Mouse (Mus musculus) spleen, postnatal 10 days (tissue): Measurements from ENCODE around the gene Lcmt1.

Experiments
- DNase-seq, 2 experiments: peaks; one replicate each; pipeline ENCODE4 v3.0.0; 2021 to 2022; ENCODE audit warnings: low spot score in 2 of 2

The Lcmt1 gene

GRCm38 (mm10) chr7:123398828-123399227 is 29.2 kb downstream of the Lcmt1 start:
- DNase-seq, result peak; percentile 10 to 35

DNA sequence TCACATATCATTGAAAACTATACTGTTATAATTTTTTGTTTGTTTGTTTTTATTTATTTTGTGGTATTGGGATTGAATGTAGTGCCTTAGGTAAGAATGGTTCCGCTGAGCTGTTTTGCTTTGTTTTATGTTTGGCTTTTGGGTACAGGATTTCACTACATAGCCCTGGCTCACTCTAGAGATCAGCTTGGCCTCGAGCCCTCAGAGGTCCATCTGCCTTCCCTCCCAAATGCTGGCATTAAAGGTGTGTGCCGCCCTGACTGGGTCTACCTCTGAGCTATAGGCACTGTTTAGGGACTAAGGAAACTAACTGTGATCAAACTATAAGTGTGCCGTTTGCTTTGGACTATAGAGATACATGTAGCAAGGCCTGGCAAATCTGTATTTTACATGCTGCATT is 29.7 kb downstream of the Lcmt1 start:
- DNase-seq, result no peak

GRCm38 (mm10) chr7:123401121-123401520 is 31.5 kb downstream of the Lcmt1 start:
- no peak for DNase-seq

- no peak for DNase-seq
Observed at GRCm38 (mm10) chr7:123404198-123404597, 34.6 kb downstream of the Lcmt1 start.

DNA sequence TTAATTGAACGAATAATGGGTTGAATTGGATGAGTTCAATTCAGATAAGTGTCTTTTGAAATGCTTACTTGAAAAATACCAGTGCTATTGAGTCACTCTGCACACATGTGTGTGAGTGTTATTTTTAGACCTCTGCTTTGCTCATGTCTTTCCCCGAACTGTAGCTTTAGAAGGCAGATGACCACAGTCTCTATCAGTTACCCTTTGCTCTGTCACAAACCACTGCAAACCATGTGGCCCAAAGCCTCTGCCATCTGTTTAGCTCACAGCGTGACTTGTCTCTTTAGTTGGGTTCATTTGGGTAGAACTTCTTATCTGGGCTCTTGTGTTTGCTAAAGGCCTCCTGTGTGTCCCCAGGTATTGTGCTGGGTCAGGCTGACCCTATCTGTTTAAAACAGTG is 36.0 kb downstream of the Lcmt1 start:
- no peak for DNase-seq

GRCm38 (mm10) chr7:123406988-123407387 is 37.4 kb downstream of the Lcmt1 start:
- DNase-seq, result no peak

DNA sequence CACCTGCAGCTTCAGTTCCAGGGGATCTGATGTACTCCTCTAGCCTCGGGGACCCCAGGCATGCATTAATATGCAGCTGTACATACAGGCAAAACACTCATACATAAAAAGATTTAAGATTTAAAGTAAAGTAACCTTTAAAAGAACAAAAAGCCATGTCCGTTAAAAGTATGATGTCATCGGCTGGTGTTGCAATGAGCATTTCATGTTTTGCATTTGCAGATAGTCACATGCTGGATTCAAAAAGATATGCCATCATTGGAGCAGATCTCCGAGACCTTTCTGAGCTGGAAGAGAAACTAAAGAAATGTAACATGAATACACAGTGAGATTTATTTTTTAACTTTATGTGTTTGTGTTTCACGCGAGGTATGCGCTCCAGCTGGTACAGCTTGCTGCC is 40.9 kb downstream of the Lcmt1 start:
- no peak for DNase-seq

- no peak for DNase-seq
Observed at GRCm38 (mm10) chr7:123411109-123411508, 41.5 kb downstream of the Lcmt1 start.

GRCm38 (mm10) chr7:123412143-123412542 is 42.6 kb downstream of the Lcmt1 start:
- DNase-seq, result no peak

DNA sequence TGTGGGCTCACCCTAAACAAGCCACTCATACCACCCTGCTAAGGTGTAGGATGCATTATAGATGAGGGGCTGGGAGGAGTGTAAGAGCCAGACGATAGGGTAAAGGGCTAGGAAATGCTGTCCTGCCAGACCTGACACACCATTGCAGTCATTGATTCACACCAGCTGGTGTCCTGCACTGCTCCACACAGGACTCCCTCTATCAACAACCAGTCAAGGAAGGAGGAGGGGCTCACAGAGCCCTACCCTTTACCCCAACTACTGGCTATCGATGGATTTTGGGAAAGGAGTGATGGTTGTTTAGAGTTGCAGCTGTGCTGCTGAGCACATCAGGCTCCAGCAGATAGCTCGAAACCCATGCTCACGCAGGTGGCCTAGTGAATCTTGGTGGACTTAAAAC is 47.2 kb downstream of the Lcmt1 start:
- DNase-seq, result no peak

GRCm38 (mm10) chr7:123417661-123418060 is 48.1 kb downstream of the Lcmt1 start:
- no peak for DNase-seq

DNA sequence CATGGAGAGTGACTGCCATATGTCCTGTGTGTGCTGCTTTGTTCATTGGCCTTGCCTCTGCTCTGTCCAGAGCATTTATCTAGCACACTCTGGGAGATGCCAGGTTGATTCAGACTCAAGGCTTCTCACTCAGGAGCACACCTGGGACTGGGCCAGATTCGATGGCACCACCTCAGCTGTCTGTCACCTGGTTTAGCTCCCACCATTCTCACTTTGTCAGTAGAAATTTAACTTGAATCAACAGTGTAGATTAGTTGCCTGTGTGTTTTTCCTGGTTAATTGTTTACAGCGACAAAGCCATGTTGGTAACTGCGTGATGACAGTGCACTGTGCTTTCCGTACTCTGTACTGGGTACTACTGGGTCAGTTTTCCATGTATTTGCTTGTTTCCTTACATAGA is 50.4 kb downstream of the Lcmt1 start:
- no peak for DNase-seq

DNA sequence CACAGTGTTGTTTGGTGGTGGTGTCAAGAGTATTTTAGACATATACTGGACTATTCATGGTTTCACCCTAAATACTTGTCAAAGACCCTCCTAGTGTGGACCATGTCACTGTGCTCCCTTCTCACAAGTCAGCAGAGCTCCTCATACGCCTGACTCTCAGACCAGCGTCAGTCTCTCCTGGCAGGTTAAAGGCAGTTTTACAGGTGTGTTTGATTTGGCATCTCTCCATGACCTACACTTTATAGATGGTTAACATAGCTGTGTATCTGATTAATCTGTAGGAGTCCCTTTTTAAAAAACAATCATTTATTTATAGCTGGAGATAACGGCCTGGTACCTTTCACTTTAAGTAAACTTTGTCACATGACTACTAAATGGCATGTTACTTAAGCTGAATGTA is 52.4 kb downstream of the Lcmt1 start:
- no peak for DNase-seq

GRCm38 (mm10) chr7:123424281-123424680 is 54.7 kb downstream of the Lcmt1 start:
- DNase-seq, result no peak

- DNase-seq, result no peak
Observed at GRCm38 (mm10) chr7:123425134-123425757, 55.7 kb downstream of the Lcmt1 start.

DNA sequence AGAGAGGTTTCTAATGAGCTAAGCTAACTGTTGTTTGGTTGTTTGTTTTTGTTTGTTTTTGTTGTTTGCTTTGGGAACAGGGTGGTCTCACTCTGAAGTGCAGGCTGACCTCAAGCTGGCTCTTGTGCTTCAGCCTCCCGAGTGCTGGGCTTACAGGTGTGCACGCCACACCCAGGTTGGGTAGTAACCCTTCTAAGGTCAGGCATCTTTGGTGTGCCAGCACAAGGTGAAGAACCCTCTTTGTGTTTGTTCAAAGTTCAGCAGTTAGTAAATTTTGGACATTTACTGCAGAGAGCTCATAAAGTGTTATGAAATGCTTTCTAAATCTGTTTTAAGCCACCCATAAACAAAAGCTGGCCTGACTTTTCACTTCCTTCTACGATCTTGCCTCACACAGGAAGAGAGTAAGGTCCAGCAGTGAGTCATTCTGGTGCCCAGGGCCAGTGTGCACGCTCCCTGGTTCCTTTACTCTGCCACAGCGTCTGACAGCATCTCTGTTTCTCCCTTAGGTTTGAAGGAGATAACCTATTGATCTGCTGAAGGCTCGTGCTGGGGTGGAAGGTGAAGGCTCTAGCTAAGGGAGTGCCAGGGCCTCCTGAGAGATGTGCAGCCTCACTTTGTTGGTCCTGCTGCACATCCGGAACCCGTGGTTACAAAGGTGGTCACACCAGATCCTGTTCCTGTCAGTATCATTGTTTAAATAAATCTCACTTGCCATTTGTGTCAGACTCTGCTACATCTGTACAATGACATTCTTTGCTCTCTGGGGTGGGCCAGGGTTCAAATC is 60.2 kb downstream of the Lcmt1 start:
- DNase-seq, result no peak

DNA sequence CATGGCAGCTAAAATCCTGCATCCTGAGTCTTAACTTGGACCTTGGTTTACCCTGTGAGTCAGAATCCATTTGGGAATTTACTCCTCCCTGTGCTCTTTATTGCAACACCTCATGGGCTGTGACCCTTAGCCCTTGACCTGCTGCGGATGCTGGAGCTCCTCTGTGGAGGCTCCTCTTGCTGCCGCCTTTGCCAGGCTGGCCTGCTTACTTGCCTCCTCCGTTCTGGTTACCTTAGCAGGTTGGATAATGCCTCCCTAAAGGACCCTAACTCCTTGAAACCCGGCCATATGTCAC is 60.8 kb downstream of the Lcmt1 start:
- DNase-seq, result no peak

DNA sequence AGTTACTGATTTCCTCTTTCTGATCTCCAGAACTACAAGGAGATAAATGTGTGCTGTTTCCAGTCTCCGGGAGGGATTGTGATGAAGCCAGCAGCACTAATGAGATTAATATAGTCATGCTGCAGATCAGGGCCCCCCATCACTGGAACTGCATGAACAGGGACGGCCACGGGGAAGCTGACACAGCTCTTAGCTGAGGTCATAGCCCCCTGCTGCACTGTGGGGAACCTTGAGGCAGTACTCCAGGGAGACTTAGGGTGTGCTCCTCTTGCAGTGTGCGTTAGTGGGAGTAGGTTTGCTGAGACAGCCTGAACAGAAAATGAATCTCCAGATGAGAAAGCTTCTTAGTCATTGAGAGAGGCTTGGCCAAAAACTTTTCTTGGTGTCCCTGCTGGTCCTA is 61.6 kb downstream of the Lcmt1 start:
- no peak for DNase-seq

- DNase-seq, result no peak
Observed at GRCm38 (mm10) chr7:123442079-123442478, 72.5 kb downstream of the Lcmt1 start.

DNA sequence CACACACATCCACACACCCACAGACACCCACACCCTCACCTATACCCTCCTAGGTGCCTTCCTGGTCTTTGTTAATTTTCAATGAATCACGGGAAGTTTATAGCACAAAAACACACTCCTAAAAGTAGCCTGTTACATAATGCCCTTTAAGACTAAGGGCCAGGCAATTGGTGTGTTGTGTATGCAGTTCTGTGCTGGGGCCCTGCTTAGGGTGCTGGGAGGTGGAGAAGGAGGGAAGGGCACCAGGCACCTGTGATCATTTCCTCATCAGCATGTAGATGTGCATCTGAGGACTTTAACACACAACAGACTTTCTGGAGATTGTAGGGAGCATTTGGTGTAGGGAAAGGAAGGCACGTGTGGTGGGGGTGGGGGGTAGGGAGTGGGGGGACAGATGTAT is 79.2 kb downstream of the Lcmt1 start:
- DNase-seq, result no peak

- no peak for DNase-seq
Observed at GRCm38 (mm10) chr7:123449676-123450075, 80.1 kb downstream of the Lcmt1 start.

DNA sequence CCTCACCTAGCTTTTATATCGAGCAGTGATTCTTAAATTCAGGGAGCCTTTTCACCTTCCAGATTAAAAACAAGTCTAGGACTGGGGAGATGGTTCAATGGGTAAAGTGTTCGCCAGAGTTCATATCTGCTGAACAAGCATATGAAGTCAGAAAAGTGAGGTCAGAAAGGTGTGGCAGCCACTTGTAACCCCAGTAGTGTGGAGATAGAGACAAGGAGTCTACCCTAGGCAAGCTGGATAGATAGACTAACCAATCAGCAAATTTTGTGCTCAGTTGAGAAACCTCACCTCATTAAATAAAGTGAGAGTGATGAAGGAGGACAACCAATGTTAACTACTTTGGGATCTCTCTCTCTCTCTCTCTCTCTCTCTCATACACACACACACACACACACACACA is 80.9 kb downstream of the Lcmt1 start:
- no peak for DNase-seq

DNA sequence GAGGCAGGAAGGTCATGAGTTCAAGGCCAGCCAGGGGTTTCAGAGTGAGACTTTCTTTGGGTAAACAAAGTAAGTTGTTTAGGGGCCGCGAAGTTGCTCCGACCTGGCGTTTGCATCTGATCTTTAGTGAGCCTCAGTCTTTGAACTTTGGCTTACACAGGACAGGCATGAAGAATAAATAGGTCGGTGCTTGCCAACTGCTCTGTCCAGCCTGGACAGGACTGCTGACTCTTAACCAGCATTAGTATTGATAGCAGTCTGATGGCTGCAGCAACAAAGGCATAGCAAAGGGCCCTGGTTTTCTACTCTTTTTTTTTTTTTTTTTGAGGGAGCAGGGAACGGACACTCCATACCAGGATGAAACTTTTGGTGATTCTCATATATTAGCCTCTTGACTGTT is 83.0 kb downstream of the Lcmt1 start:
- DNase-seq, result no peak

DNA sequence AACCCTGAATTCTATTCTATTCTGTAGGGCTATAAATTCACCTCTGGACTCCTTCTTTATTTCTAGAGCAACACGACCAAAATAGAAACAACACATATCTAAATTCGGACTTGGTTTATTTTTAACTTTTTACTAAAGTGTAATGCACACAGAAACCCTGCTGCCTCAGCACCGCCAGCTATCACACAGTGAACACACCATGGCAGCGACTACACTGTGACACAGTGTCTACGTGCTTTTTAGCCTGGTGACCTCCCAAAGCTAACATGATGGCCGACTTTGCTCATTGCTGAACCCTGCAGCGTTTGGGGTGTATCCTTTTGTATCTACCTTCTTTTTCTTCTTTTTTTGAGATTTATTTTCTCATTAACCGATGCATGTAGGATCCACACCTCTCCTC is 83.5 kb downstream of the Lcmt1 start:
- no peak for DNase-seq
